Mouse (Mus musculus): ENCODE measurements around the gene Lcn3. TPM values are rescaled to one million over a fixed set of nuclear protein-coding genes. Genes with fewer than 3 reads are reported as not detected.
"Not testable (repeated sequence)": the region's sequence is repeated elsewhere in the genome, so short reads cannot be mapped to it uniquely, and the experiment has no call there.

Lcn3 gene
- polyA plus RNA-seq, 1 experiment from 2014 or later, result not detected

- Histone ChIP-seq H3K36me3 (replicated peaks; ENCODE audit: control insufficient read depth, insufficient read depth) (no peaks in the 10 kb centered on the region), H3K27me3 (ENCODE audit: control insufficient read depth, insufficient read depth, low read length) (no peaks in the 10 kb centered on the region), H3K4me1 (replicated peaks; ENCODE audit: control insufficient read depth, insufficient read depth, low read length) (no peaks in the 10 kb centered on the region), H3K27ac (no peak overlapping the region), H3K9ac (no peak overlapping the region), H3K9me3 (ENCODE audit: control insufficient read depth, low read length) (no peaks in the 10 kb centered on the region), H3K4me2 (replicated peaks) (no peak overlapping the region), H3K4me3 (replicated peaks; ENCODE audit: low read length) (no peak overlapping the region)
- DNase-seq (ENCODE audit: low spot score) (no peak), ATAC-seq (ENCODE audit: low FRiP score) (no peak)
- WGBS, result 79% methylated on average over 2 of the region's 2 CpGs
Measured at GRCm38 (mm10) chr2:25811711-25812110, 46.3 kb downstream of the Lcn3 start.

GRCm38 (mm10) chr2:25813364-25813763, 48.0 kb downstream of the Lcn3 start:
- H3K9ac ChIP-seq, result no peak overlapping the region
- WGBS, result 79% methylated on average over 5 of the region's 5 CpGs
- H3K36me3 ChIP-seq (replicated peaks; ENCODE audit: control insufficient read depth, insufficient read depth), result no peaks in the 10 kb centered on the region
- no peak overlapping the region for H3K4me2 ChIP-seq (replicated peaks)
- no peaks in the 10 kb centered on the region for H3K9me3 ChIP-seq (ENCODE audit: control insufficient read depth, low read length)
- no peak for DNase-seq (ENCODE audit: low spot score)
- no peak for ATAC-seq (ENCODE audit: low FRiP score)
- H3K27me3 ChIP-seq (ENCODE audit: control insufficient read depth, insufficient read depth, low read length), result no peaks in the 10 kb centered on the region
- H3K27ac ChIP-seq, result no peak overlapping the region
- no peak overlapping the region for H3K4me3 ChIP-seq (replicated peaks; ENCODE audit: low read length)
- no peaks in the 10 kb centered on the region for H3K4me1 ChIP-seq (replicated peaks; ENCODE audit: control insufficient read depth, insufficient read depth, low read length)

- not testable (repeated sequence) for H3K27ac ChIP-seq; H3K4me3 ChIP-seq (replicated peaks; ENCODE audit: low read length); H3K4me2 ChIP-seq (replicated peaks); H3K9ac ChIP-seq; H3K27me3 ChIP-seq (ENCODE audit: control insufficient read depth, insufficient read depth, low read length); H3K4me1 ChIP-seq (replicated peaks; ENCODE audit: control insufficient read depth, insufficient read depth, low read length); H3K9me3 ChIP-seq (ENCODE audit: control insufficient read depth, low read length); H3K36me3 ChIP-seq (replicated peaks; ENCODE audit: control insufficient read depth, insufficient read depth); DNase-seq (ENCODE audit: low spot score); ATAC-seq (ENCODE audit: low FRiP score)
- 88% methylated on average over 1 of the region's 1 CpGs for WGBS
Measured at GRCm38 (mm10) chr2:25815748-25816147, 50.4 kb downstream of the Lcn3 start, which contains the start of gene Glt6d1. Gene Glt6d1 (minus strand): TSS chr2:25815848.

Other genes with a start within 250 kb of the Lcn3 start
- gene Traf2, start 218.6 kb upstream of the Lcn3 start, polyA plus RNA-seq (2014; fragmentation: Nextera tagmentation; extraction: Ambion mirVana), result 15.6 and 16.3 TPM in 2 replicates
- 353 and 366 TPM in 2 replicates for gene Edf1, start 207.7 kb upstream of the Lcn3 start, polyA plus RNA-seq (2014; fragmentation: Nextera tagmentation; extraction: Ambion mirVana)
- gene Mamdc4, start 190.7 kb upstream of the Lcn3 start, polyA plus RNA-seq (2014; fragmentation: Nextera tagmentation; extraction: Ambion mirVana), result 1.3 and 1.7 TPM in 2 replicates
- gene Phpt1, start 190.3 kb upstream of the Lcn3 start, polyA plus RNA-seq (2014; fragmentation: Nextera tagmentation; extraction: Ambion mirVana), result 171 and 187 TPM in 2 replicates
- gene Ajm1, start 183.8 kb upstream of the Lcn3 start, polyA plus RNA-seq (2014; fragmentation: Nextera tagmentation; extraction: Ambion mirVana), result 10.8 and 12.7 TPM in 2 replicates
- 59.0 and 61.6 TPM in 2 replicates for gene Rabl6, start 157.0 kb upstream of the Lcn3 start, polyA plus RNA-seq (2014; fragmentation: Nextera tagmentation; extraction: Ambion mirVana)
- 0.26 and 0.44 TPM in 2 replicates for gene Ccdc183, start 147.9 kb upstream of the Lcn3 start, polyA plus RNA-seq (2014; fragmentation: Nextera tagmentation; extraction: Ambion mirVana)
- gene Tmem141, start 143.6 kb upstream of the Lcn3 start, polyA plus RNA-seq (2014; fragmentation: Nextera tagmentation; extraction: Ambion mirVana), result 52.5 and 53.5 TPM in 2 replicates
- 3.9 and 4.0 TPM in 2 replicates for gene Fcna, start 137.5 kb upstream of the Lcn3 start, polyA plus RNA-seq (2014; fragmentation: Nextera tagmentation; extraction: Ambion mirVana)
- gene Lcn8, start 112.4 kb upstream of the Lcn3 start, polyA plus RNA-seq (2014; fragmentation: Nextera tagmentation; extraction: Ambion mirVana), result not detected in 2 replicates
- gene Lcn5, start 107.6 kb upstream of the Lcn3 start, polyA plus RNA-seq (2014; fragmentation: Nextera tagmentation; extraction: Ambion mirVana), result not detected in 2 replicates
- gene Lcn6, start 88.8 kb upstream of the Lcn3 start, polyA plus RNA-seq (2014; fragmentation: Nextera tagmentation; extraction: Ambion mirVana), result not detected in 2 replicates
- gene Lcn10, start 82.8 kb upstream of the Lcn3 start, polyA plus RNA-seq (2014; fragmentation: Nextera tagmentation; extraction: Ambion mirVana), result not detected in 2 replicates
- gene Obp2a, start 65.5 kb upstream of the Lcn3 start, polyA plus RNA-seq (2014; fragmentation: Nextera tagmentation; extraction: Ambion mirVana), result not detected in 2 replicates
- 145 and 153 TPM in 2 replicates for gene Bmyc, start 58.8 kb upstream of the Lcn3 start, polyA plus RNA-seq (2014; fragmentation: Nextera tagmentation; extraction: Ambion mirVana)
- not detected in 2 replicates for gene Obp2b, start 28.6 kb upstream of the Lcn3 start, polyA plus RNA-seq (2014; fragmentation: Nextera tagmentation; extraction: Ambion mirVana)
- gene Lcn11, start 11.4 kb downstream of the Lcn3 start, polyA plus RNA-seq (2014; fragmentation: Nextera tagmentation; extraction: Ambion mirVana), result not detected in 2 replicates
- gene Gm13539, start 16.7 kb downstream of the Lcn3 start, polyA plus RNA-seq (2014; fragmentation: Nextera tagmentation; extraction: Ambion mirVana), result not detected in 2 replicates
- gene Glt6d1, start 50.3 kb downstream of the Lcn3 start, polyA plus RNA-seq (2014; fragmentation: Nextera tagmentation; extraction: Ambion mirVana), result not detected in 2 replicates
- gene Lcn9, start 57.6 kb downstream of the Lcn3 start, polyA plus RNA-seq (2014; fragmentation: Nextera tagmentation; extraction: Ambion mirVana), result not detected in 2 replicates
- not detected in 2 replicates for gene Sohlh1, start 81.7 kb downstream of the Lcn3 start, polyA plus RNA-seq (2014; fragmentation: Nextera tagmentation; extraction: Ambion mirVana)
- 20.4 and 20.6 TPM in 2 replicates for gene Kcnt1, start 98.2 kb downstream of the Lcn3 start, polyA plus RNA-seq (2014; fragmentation: Nextera tagmentation; extraction: Ambion mirVana)
- 99.6 and 101 TPM in 2 replicates for gene Camsap1, start 217.7 kb downstream of the Lcn3 start, polyA plus RNA-seq (2014; fragmentation: Nextera tagmentation; extraction: Ambion mirVana)